Mouse (Mus musculus): ENCODE results near the gene Olfr1440. TPM values are rescaled to one million over a fixed set of nuclear protein-coding genes. Genes with fewer than 3 reads are reported as not detected.

Olfr1440 gene
- polyA plus RNA-seq (2015; fragmentation: Illumina TruSeq; extraction: RNeasy Lipid Tissue Mini Kit (QIAGEN cat#74804); ENCODE audit: low read depth, low replicate concordance), result not detected

DNA sequence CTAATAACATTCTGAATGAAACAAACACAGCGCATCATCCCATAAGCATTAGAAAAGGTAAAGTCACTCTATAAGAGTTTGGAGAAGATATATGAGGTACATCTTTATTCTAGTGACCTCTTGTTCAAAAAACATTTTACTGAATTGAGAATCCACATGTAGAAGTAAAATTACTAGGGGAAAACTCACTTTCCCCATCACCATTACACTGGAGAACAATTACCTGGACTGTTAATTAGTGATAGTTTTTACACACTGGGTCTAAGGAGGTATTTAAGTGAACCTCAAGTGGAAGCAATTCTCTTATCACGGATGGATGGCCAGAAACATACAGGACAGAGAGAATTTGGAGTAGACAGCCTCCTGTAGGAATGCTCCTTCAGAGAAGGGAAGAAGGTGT is at the start of gene Olfr1440:
TSS of gene Olfr1440 (plus strand) at position 301 of the 400 bp plus-strand sequence.

GRCm38 (mm10) chr19:12417361-12417760 is 30.3 kb downstream of the Olfr1440 start, which contains the start of gene Olfr1441:
Gene Olfr1441 (plus strand): TSS chr19:12417433.

GRCm38 (mm10) chr19:12427605-12428004 is 40.5 kb downstream of the Olfr1440 start, which contains the start of gene Pfpl:
Gene Pfpl (plus strand): TSS chr19:12427905.

Other genes starting within 250 kb of the Olfr1440 start
- not detected for gene Olfr1555-ps1, start 217.2 kb upstream of the Olfr1440 start, polyA plus RNA-seq (2015; fragmentation: Illumina TruSeq; extraction: RNeasy Lipid Tissue Mini Kit (QIAGEN cat#74804); ENCODE audit: low read depth, low replicate concordance)
- not detected for gene Olfr1431, start 186.6 kb upstream of the Olfr1440 start, polyA plus RNA-seq (2015; fragmentation: Illumina TruSeq; extraction: RNeasy Lipid Tissue Mini Kit (QIAGEN cat#74804); ENCODE audit: low read depth, low replicate concordance)
- not detected for gene Olfr1432, start 154.7 kb upstream of the Olfr1440 start, polyA plus RNA-seq (2015; fragmentation: Illumina TruSeq; extraction: RNeasy Lipid Tissue Mini Kit (QIAGEN cat#74804); ENCODE audit: low read depth, low replicate concordance)
- gene Olfr262, start 145.6 kb upstream of the Olfr1440 start, polyA plus RNA-seq (2015; fragmentation: Illumina TruSeq; extraction: RNeasy Lipid Tissue Mini Kit (QIAGEN cat#74804); ENCODE audit: low read depth, low replicate concordance), result not detected
- not detected for gene Olfr235, start 126.2 kb upstream of the Olfr1440 start, polyA plus RNA-seq (2015; fragmentation: Illumina TruSeq; extraction: RNeasy Lipid Tissue Mini Kit (QIAGEN cat#74804); ENCODE audit: low read depth, low replicate concordance)
- gene Olfr1434, start 107.4 kb upstream of the Olfr1440 start, polyA plus RNA-seq (2015; fragmentation: Illumina TruSeq; extraction: RNeasy Lipid Tissue Mini Kit (QIAGEN cat#74804); ENCODE audit: low read depth, low replicate concordance), result not detected
- not detected for gene Olfr1436, start 88.1 kb upstream of the Olfr1440 start, polyA plus RNA-seq (2015; fragmentation: Illumina TruSeq; extraction: RNeasy Lipid Tissue Mini Kit (QIAGEN cat#74804); ENCODE audit: low read depth, low replicate concordance)
- gene Olfr1437, start 62.2 kb upstream of the Olfr1440 start, polyA plus RNA-seq (2015; fragmentation: Illumina TruSeq; extraction: RNeasy Lipid Tissue Mini Kit (QIAGEN cat#74804); ENCODE audit: low read depth, low replicate concordance), result not detected
- gene Olfr1438-ps1, start 51.4 kb upstream of the Olfr1440 start, polyA plus RNA-seq (2015; fragmentation: Illumina TruSeq; extraction: RNeasy Lipid Tissue Mini Kit (QIAGEN cat#74804); ENCODE audit: low read depth, low replicate concordance), result not detected
- gene Olfr1441, start 30.2 kb downstream of the Olfr1440 start, polyA plus RNA-seq (2015; fragmentation: Illumina TruSeq; extraction: RNeasy Lipid Tissue Mini Kit (QIAGEN cat#74804); ENCODE audit: low read depth, low replicate concordance), result not detected
- gene Pfpl, start 40.6 kb downstream of the Olfr1440 start, polyA plus RNA-seq (2015; fragmentation: Illumina TruSeq; extraction: RNeasy Lipid Tissue Mini Kit (QIAGEN cat#74804); ENCODE audit: low read depth, low replicate concordance), result not detected
- 18.2 TPM for gene Mpeg1, start 73.5 kb downstream of the Olfr1440 start, polyA plus RNA-seq (2015; fragmentation: Illumina TruSeq; extraction: RNeasy Lipid Tissue Mini Kit (QIAGEN cat#74804); ENCODE audit: low read depth, low replicate concordance)
- gene Dtx4, start 114.2 kb downstream of the Olfr1440 start, polyA plus RNA-seq (2015; fragmentation: Illumina TruSeq; extraction: RNeasy Lipid Tissue Mini Kit (QIAGEN cat#74804); ENCODE audit: low read depth, low replicate concordance), result 21.8 TPM
- gene Fam111a, start 158.5 kb downstream of the Olfr1440 start, polyA plus RNA-seq (2015; fragmentation: Illumina TruSeq; extraction: RNeasy Lipid Tissue Mini Kit (QIAGEN cat#74804); ENCODE audit: low read depth, low replicate concordance), result 2.2 TPM
- gene Gm4952, start 212.7 kb downstream of the Olfr1440 start, polyA plus RNA-seq (2015; fragmentation: Illumina TruSeq; extraction: RNeasy Lipid Tissue Mini Kit (QIAGEN cat#74804); ENCODE audit: low read depth, low replicate concordance), result not detected
- not detected for gene Glyat, start 246.0 kb downstream of the Olfr1440 start, polyA plus RNA-seq (2015; fragmentation: Illumina TruSeq; extraction: RNeasy Lipid Tissue Mini Kit (QIAGEN cat#74804); ENCODE audit: low read depth, low replicate concordance)